Mouse (Mus musculus) 416B (cell line): ENCODE data around the gene Mdn1.

Experiments
- DNase-seq: peaks from one replicate; pipeline ENCODE4 v3.0.0; 2011; ENCODE audit warnings: low read depth

Mdn1 gene

GRCm38 (mm10) chr4:32656918-32657662 is at the start of gene Mdn1:
Gene Mdn1, plus strand, starts transcription at chr4:32657119.
- peak; percentile 93 for DNase-seq

DNA sequence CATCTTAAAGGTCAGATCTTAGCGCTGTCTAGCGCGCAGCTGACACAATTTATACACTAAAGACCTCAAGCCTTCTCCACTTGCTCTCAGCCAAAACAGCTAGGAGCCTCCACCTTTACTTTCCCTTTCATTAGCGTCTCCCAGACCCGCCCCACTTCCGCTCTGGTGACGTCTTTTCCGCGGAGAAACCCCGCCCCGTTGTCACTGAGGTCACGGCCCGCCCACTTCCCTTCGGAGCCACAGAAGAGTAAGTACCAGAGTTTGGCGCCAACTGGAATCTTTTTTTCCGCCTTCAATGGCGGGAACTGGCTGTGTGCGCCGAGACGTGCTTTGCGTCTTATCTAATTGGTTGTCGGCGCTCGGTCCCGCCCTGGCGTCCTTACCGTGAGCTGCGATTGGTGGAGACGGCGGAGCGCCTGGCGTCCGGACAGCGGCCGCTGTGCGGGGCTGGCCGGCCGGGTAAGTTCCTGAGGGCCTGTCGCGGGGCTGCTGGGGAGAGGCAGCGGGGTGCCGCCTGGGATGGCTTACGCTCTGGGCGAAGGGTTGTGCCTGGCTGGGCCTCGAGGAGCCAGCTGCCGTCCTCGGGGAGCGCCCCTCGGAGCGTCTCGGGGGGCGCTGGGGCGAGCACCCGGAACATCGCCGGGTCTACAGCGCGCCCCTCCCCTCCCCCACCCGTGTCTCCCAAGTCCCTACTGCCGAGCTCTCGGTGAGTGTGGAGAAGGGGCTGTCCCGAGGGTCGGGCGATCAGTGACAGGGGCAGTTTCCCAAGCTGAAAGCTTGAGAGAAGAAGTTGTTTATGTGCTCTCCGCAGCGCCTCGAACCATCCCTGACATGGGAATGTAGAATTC is 41.7 kb upstream of the Mdn1 start, which contains the start of gene Casp8ap2:
Gene Casp8ap2 (plus strand): TSS at position 418 of the 848 bp plus-strand sequence.
- peak; percentile 99 for DNase-seq

- no peak for DNase-seq
Measured at GRCm38 (mm10) chr4:32621637-32622036, 35.3 kb upstream of the Mdn1 start.

DNA sequence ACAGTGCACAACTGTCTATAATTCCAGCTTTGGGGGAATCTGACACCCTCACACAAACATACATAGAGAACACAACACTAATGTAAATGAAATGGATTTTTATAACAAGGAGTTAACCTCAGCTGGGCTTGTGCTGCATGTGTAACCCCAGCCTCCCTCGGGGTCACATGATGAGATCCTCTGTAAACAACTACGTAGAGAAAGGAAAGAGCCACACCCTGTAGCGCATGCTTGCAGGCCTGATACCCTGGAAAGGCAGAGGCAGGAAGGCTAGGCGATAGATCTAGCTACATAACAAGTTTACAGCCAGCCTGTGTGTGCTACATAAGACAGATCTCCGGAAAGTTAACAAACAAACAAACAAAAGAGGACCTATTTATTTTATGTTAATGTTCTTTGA is 5.2 kb upstream of the Mdn1 start:
- no peak for DNase-seq

DNA sequence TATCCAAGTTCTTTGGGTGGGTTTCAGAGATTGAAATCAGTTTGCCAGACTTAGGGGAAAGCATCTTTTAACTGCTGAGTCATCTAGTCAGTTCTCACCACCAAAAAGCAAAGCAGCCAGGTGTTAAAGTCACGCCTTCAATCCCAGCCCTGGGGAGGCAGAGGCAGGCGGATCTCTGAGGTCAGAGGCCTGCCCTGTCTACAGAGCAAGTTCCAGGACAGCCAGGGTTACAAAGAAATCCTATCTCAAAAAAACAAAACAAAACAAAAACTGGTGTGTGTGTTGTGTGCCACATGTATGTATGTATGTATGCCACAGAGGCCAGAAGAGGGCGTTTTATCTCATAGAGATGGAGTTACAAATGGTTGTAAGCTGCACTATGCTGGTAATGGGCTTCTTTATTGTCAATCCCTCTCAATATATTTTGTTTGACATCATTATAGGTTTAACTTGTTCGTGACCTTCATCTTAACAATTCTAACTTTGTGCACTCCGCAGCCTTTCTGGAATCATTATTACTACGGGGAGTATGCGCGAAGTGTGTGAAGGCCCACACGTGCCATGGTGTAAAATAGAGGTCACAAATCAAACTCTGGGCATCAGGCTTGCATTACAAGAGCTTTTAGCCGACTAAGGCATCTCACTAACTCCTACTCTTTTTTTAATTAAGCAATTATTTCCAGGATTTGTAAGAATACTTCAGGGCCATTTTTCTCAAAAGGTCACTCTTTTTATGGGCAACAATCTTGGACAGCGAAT is 594 bp upstream of the Mdn1 start:
- peak; percentile 56 for DNase-seq

DNA sequence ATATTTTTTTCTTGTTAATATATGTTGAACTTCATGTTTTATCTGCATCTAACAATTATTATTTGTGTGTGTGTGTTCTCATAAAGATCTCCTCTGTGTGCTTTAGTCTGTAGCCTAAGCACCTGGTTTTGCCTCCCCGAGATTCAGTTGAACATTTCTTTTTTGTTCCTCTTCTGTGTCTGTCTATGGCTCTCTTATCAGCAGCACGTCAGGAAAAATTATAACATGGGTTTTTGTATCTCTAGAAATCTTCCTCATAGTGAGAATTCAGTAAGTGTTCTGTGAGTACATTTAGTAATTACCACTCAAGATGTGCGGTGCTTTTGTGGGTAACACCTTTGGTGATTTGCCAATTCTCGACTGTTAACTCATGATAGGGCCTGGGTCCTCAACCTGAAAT is 8.9 kb downstream of the Mdn1 start:
- no peak for DNase-seq

- peak; percentile 54 for DNase-seq
Measured at GRCm38 (mm10) chr4:32668291-32668690, 11.4 kb downstream of the Mdn1 start.

DNA sequence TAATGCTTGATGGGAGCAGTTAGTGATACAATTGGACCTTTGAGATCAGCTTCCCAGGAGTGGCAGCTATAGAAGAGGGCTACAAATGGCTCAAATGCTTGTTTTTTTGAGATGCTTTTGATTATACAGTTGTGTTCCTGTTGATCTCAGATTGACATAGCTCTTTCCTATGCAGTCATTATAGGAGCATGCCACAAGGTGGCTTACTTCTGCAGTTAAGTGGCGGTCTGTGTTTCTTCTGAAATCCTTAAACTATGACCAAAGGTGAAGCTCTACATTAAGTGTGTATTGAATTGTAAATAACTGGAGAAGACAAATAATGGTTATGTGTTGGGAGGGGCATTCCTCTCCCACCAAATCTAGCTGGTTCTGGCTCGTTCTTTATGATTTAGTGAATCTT is 12.9 kb downstream of the Mdn1 start:
- peak; percentile 22 for DNase-seq

DNA sequence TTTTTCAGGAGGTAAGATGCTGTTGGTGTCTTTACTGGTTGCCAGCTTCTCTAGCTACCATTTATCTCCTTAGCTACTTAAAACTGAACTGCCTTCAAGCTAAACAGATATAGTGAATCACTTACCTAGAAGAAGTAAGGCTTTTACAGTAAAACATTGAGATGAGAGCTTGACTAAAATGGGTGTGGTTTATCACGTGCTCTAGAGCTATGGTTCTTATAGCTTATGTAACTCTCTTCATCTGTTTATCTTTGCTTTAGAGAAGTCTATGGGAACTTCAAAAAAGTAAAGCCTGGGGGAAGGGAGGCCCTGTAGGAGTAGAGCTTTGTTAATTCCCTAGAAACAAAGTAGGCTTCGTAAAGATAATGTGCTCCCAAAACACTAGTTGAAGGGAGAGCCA is 17.1 kb downstream of the Mdn1 start:
- DNase-seq, result no peak

- DNase-seq, result no peak
Measured at GRCm38 (mm10) chr4:32677471-32677870, 20.6 kb downstream of the Mdn1 start.

- no peak for DNase-seq
Measured at GRCm38 (mm10) chr4:32680843-32681242, 23.9 kb downstream of the Mdn1 start.

- no peak for DNase-seq
Measured at GRCm38 (mm10) chr4:32682471-32682870, 25.6 kb downstream of the Mdn1 start.

DNA sequence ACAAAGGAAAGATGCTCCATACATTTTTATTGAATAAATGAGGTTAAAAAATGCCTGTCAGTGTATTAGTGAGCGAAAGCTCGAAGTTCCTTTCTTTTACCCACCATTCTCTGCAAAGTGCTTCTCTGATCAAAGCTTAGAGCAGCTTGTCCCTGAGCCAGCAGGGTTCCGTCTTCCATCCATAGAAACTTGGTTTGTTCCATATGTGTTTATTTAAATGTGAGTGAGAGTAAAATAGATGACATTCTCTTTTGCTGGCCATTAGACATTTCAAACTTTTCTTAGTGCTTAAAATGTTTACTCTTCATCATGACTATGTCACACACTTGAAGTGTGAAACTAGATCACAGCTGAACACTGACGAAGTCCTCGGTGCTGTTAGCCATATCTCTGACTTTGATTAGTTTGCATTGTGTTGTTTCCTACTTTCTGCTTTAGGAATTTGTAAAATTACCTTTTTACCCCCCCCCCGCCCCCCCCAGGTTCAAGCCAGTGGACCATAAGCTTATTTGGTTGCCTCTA is 26.2 kb downstream of the Mdn1 start:
- DNase-seq, result no peak

DNA sequence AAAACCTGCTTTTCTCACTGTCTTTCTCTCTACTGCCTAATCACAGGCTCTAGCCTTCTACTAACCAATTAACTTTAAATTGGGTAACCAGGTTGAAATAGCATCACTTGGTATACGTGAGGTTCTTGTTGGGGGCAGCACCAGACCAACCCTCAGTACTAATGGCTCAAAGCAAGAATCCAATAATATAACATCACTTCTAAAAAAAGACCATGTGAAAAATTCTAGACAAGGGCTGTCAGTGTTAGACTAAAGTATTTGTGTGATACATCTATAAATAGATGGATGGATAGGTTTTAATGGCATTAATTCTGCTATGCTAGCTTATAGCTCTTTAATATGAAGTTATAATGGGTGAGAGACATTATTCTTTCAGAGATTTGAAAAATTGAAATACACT is 60.8 kb downstream of the Mdn1 start:
- DNase-seq, result no peak

- DNase-seq, result peak; percentile 11
Measured at GRCm38 (mm10) chr4:32745394-32745793, 88.5 kb downstream of the Mdn1 start.

DNA sequence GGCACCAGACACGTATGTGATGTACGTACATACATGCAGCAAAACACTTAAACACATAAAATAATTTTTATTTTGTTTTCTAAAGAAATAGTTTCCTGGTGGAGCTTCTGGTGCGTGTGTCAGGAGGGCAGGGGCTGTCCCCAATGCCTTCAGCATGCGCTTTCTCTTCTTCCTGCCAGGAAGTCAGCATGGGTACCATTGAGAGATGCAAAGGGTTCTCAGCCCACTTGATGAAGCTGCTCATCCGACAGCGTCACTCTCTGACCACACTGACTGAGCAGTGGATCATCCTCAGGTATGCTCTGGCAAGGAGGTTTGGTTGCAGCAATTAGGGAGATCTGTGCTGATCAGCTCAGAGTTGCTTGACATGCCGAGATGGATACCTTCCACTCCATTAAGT is 91.5 kb downstream of the Mdn1 start:
- DNase-seq, result no peak

DNA sequence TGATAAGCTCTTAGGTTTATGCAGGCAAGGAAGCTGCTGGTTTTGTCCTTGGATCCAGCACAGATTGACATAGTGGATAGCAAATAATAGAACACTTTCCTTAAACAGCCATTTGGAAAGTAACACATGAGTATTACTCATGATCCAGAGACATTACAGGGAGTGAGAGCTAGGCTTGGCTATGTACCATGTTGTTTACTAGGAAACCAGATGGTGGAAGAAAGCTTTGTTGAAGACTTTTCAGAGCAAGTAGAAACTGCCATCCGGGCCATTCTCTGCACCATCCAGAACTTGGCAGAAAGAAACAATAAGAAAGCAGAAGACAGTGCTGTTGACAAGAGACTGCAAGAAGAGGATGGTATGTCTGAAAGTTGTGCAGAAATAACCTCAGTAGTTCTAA is 93.8 kb downstream of the Mdn1 start:
- no peak for DNase-seq

- no peak for DNase-seq
Measured at GRCm38 (mm10) chr4:32757430-32757829, 100.5 kb downstream of the Mdn1 start.

DNA sequence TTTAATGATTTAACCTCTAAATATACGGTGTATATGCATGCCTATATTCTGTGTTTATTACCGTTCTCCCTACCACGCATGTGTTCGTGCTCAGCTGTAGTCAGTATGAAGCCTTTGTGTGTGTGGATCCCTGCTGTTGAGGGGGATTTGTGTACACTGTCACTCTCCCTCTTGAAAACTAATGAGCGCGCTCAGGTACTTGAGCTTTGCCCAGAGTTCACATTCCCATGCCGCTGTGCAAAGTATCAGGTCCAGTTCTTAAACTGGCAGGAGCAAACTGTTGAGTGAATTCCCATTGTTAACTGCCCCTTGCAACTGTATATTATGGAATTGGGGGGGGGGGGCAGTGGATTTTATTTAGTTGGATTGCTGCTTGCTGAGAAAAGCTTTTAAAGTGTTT is 110.6 kb downstream of the Mdn1 start:
- DNase-seq, result no peak

GRCm38 (mm10) chr4:32768046-32768445 is 111.1 kb downstream of the Mdn1 start:
- DNase-seq, result peak; percentile 97

GRCm38 (mm10) chr4:32770284-32770810 is 113.4 kb downstream of the Mdn1 start:
- DNase-seq, result no peak

DNA sequence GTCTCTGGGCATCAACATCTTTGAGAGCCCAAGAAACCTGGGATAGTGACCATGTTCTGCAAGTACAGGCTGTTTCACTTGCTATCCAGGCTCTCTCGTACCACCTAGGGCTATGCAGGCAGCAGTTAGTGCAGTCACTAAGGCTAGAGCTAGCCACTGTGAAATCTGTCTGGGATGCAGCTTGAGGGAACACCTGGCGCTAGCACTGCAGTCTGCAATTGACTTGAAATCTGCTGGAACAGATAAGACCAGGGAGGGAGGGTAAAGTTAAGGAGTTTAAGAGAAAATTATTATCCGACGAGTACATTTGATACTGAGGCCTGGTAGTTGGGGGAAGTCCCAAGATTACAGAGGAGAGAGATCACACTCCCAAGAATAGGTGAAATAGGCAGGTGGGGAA is 123.1 kb downstream of the Mdn1 start:
- no peak for DNase-seq
